11 mouse cellular contexts compared by ENCODE assay signal in the genomic region with DNA sequence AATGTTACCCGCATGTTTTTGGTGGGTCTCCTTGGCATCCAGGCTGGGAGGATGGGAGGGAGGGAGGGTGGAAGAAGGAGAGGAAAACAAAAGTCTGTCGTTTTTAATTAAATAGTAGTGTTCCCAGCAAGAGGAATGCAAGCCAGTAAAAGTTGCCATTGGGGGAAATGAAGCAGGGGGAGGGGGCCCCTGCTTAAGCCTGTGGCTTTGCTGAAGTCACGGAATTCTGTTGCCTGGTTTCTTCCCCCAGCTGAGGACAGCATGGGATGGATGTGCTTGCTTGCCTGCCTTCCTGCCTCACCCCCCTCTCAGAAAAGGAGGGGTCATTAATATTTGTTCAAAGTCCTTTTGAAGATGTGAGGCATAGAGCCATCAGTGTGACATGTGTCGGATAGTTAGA. TPM values are rescaled to one million over a fixed set of nuclear protein-coding genes. Genes with fewer than 3 reads are reported as not detected.
A peak's percentile ranks its signal among the peaks of the same experiment; 100 is the strongest.
DNase-seq lines count a peak whose midpoint lies in the region; ATAC-seq and TF ChIP-seq lines count a peak whose summit lies in the region.
"Had no signal": no experiment of that assay in that cellular context is flagged by ENCODE, and none has a peak within 500 bp of the region (broad histone marks: within the 10 kb centered on the region; RNA-seq: fewer than 3 reads in every experiment).

No protein-coding gene starts in this region.

- H3K9me3 ChIP-seq in forebrain, embryonic 15.5 days, result no peaks in the 10 kb centered on the region
- H3K9me3 ChIP-seq in limb, embryonic 13.5 days, result no peaks in the 10 kb centered on the region
- H3K9me3 ChIP-seq in stomach, embryonic 16.5 days (replicated peaks; ENCODE audit: control insufficient read depth, low read length), result no peaks in the 10 kb centered on the region
- H3K9me3 ChIP-seq: megakaryocyte, embryonic 14.5 days had no signal

- WGBS in lung, adult 2 months, result 33% methylated on average over 4 of the region's 4 CpGs
- WGBS in forebrain, embryonic 15.5 days, result 14% methylated on average over 4 of the region's 4 CpGs
- WGBS in limb, embryonic 13.5 days, result 7% methylated on average over 4 of the region's 4 CpGs
- 32% methylated on average over 4 of the region's 4 CpGs for WGBS in stomach, embryonic 16.5 days

- H3K4me1 ChIP-seq in lung, adult 2 months (ENCODE audit: control insufficient read depth, insufficient read depth, low read length), result peaks cover 22% of the 10 kb centered on the region
- H3K4me1 ChIP-seq in forebrain, embryonic 15.5 days, result peaks cover 39% of the 10 kb centered on the region
- peaks cover 65% of the 10 kb centered on the region for H3K4me1 ChIP-seq in limb, embryonic 13.5 days
- H3K4me1 ChIP-seq in stomach, embryonic 16.5 days (ENCODE audit: control insufficient read depth, insufficient read depth, low read length), result peaks cover 13% of the 10 kb centered on the region

- H3K4me2 ChIP-seq in forebrain, embryonic 15.5 days (replicated peaks), result 0 out of 2 replicates have a peak overlapping the region, but pooled peaks have one; percentile 7
- peak overlapping the region; percentile 91 for H3K4me2 ChIP-seq in limb, embryonic 13.5 days (replicated peaks)
- H3K4me2 ChIP-seq in stomach, embryonic 16.5 days (ENCODE audit: low read depth, low read length), result peak overlapping the region; percentile 89

- intact Hi-C loops in left cerebral cortex, postnatal 36 days (cut with DNase I), result loop anchor here (5.0 kb wide), 2 partner anchors 72 to 162 kb away; a partner anchor contains a TSS

- no peak overlapping the region for H3K9ac ChIP-seq in forebrain, embryonic 15.5 days (replicated peaks)
- peak overlapping the region; percentile 91; the same call in 1 of the 2 replicates for H3K9ac ChIP-seq in limb, embryonic 13.5 days
- H3K9ac ChIP-seq in stomach, embryonic 16.5 days (ENCODE audit: low read length), result peak overlapping the region; percentile 14; the same call in 1 of the 2 replicates

- no peak overlapping the region for H3K4me3 ChIP-seq in lung, adult 2 months (replicated peaks; ENCODE audit: extremely low read depth, low read depth, low read length)
- no peak overlapping the region for H3K4me3 ChIP-seq in forebrain, embryonic 15.5 days
- peak overlapping the region; percentile 84 for H3K4me3 ChIP-seq in limb, embryonic 13.5 days
- H3K4me3 ChIP-seq in stomach, embryonic 16.5 days (replicated peaks; ENCODE audit: low read length), result peak overlapping the region; percentile 70; the same call in 1 of the 2 replicates
- H3K4me3 ChIP-seq: megakaryocyte, embryonic 14.5 days had no signal

- peak; percentile 42 for DNase-seq in lung, postnatal 10 days
- DNase-seq in lung, adult 2 months, result no peak
- no peak for DNase-seq in left cerebral cortex, postnatal 36 days (ENCODE audit: low spot score in 2 of 2)
- DNase-seq in kidney, postnatal 36 days, result no peak
- DNase-seq in frontal cortex, postnatal 25 days (ENCODE audit: low spot score in 2 of 2), result no peak
- DNase-seq: adrenal gland, postnatal 14 days; heart, adult 11 months had no signal

- ATAC-seq in forebrain, embryonic 15.5 days (replicated peaks), result no peak
- no peak for ATAC-seq in limb, embryonic 13.5 days (ENCODE audit: low FRiP score, low read depth)
- no peak for ATAC-seq in stomach, embryonic 16.5 days (ENCODE audit: insufficient read depth, low FRiP score)

- no peak for TF ChIP-seq CTCF in lung, adult 2 months (IDR thresholded peaks at IDR 0.05; ENCODE audit: insufficient read depth, low read length)

- H3K27ac ChIP-seq in forebrain, embryonic 15.5 days (replicated peaks), result no peak overlapping the region
- peak overlapping the region; percentile 58; the same call in 1 of the 2 replicates for H3K27ac ChIP-seq in limb, embryonic 13.5 days
- no peak overlapping the region for H3K27ac ChIP-seq in stomach, embryonic 16.5 days (ENCODE audit: low read length)

- H3K36me3 ChIP-seq in forebrain, embryonic 15.5 days, result no peaks in the 10 kb centered on the region
- peaks cover 19% of the 10 kb centered on the region for H3K36me3 ChIP-seq in limb, embryonic 13.5 days
- no peaks in the 10 kb centered on the region for H3K36me3 ChIP-seq in stomach, embryonic 16.5 days (ENCODE audit: control insufficient read depth, insufficient read depth, low read length)

- H3K27me3 ChIP-seq in forebrain, embryonic 15.5 days, result no peaks in the 10 kb centered on the region
- peaks cover 6% of the 10 kb centered on the region; the same call in 1 of the 2 replicates for H3K27me3 ChIP-seq in limb, embryonic 13.5 days
- H3K27me3 ChIP-seq in stomach, embryonic 16.5 days (ENCODE audit: control insufficient read depth, insufficient read depth, low read length), result peaks cover 19% of the 10 kb centered on the region

- TF ChIP-seq POLR2A in lung, adult 2 months (IDR thresholded peaks at IDR 0.05; ENCODE audit: borderline replicate concordance, extremely low read depth, low read depth, low read length), result no peak

RNA-seq across cellular contexts. Expression of a gene that starts 3.0 kb away (rescaled TPM):
- polyA plus RNA-seq in lung, adult 2 months (2012; rRNA removed), result 143 and 171 TPM in 2 replicates
- 36.6 and 40.8 TPM in 2 replicates for polyA plus RNA-seq in forebrain, embryonic 15.5 days (2015; fragmentation: Nextera tagmentation; extraction: Ambion mirVana)
- polyA plus RNA-seq in limb, embryonic 13.5 days (2015; fragmentation: Nextera tagmentation; extraction: Ambion mirVana), result 58.4 and 64.2 TPM in 2 replicates
- polyA plus RNA-seq in stomach, embryonic 16.5 days (2015; fragmentation: Nextera tagmentation; extraction: Ambion mirVana), result 36.4 and 36.8 TPM in 2 replicates
- 10 to 100 TPM; 18.8 to 18.9 TPM for total RNA-seq in left cerebral cortex, postnatal 36 days (2021)

Comparison
In these comparisons a context has a peak if more than half of its experiments do, and no peak if none do; other contexts are left out.
1. H3K4me3 ChIP-seq: peak in limb, embryonic 13.5 days (single experiment) and stomach, embryonic 16.5 days (single experiment); none in lung, adult 2 months (single experiment) and forebrain, embryonic 15.5 days (single experiment).
2. H3K4me2 ChIP-seq: peak in every context shown above with its lines; median percentile 91 in limb, embryonic 13.5 days; 89 in stomach, embryonic 16.5 days; 7 in forebrain, embryonic 15.5 days.